Mouse (Mus musculus) heart, adult 11 months (tissue): ENCODE data around the gene BC049352.

Experiments used
- DNase-seq: peaks from one replicate; pipeline ENCODE4 v3.0.0; 2022

Gene BC049352

DNA sequence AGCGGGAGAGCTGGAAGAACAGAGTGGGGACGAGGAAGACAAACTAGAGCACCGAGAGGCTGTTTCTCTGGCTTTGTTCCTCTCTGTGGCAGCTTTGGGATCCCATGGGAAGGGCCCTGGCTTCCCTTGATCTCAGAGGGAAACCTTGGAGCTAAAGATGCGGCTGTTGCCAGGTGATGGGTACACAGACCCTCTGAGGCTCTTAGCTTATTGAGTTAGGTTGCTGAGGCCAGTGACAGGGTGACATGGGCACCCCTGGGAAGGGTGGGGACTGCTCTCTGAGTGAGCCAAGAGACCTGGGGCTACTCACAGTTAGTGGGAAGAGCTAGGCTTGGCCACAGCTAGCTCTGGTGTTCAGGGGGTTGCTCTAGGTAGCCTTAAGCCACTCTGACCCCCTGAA is 13.7 kb downstream of the BC049352 start:
- no peak for DNase-seq

DNA sequence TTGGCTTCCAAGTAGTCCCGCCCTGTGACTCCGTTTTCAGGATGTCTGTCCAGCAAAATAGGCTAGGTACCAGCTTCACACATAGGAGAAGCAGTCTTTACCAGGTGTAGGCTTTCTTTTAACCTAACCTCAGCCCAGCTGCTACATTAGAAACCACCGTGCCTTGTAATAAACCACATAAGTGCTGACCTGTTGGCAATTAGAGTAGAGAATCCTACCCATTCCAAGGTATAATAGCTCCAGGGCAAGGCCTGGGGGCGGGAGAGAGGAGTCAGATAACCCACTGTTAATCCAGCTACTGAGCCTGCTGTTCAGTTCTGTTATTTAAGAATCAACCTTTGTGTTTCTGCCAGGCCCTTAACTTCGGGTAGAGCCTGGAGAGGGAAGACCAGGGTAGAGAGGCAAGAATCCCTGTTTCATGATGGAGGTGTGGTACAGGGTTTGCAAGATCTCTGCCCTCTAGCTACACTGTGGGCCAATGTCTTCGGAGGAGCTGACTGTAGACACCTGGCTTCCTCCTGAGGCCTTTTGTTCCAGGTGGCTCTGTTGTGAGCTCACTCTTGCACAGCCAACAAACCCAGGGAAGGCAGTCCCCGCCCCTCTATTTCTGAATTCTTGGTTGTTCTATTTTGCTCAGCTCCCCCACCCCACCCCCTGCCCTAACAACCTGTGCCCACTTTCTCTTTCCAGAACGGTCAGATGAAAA is 14.5 kb downstream of the BC049352 start:
- no peak for DNase-seq

DNA sequence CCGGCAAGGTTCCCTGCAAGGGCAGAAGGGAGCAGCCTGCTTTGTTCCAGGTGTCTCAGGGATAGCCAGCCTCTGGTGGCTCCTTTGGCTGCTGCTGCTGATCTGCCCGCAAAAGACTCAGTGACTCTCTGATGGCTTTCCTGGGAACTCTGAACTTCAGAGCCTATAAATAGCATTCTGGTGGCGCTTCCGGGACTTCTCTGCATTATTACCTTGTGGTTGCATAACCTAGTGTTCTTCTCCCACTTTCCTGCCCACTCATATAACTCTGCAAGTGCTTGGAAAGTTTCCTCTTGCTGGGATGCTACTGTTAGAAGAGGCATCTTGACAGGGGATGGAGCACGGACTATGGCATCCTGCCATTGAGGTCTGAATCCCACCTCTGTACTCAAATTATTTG is 15.7 kb downstream of the BC049352 start:
- no peak for DNase-seq

DNA sequence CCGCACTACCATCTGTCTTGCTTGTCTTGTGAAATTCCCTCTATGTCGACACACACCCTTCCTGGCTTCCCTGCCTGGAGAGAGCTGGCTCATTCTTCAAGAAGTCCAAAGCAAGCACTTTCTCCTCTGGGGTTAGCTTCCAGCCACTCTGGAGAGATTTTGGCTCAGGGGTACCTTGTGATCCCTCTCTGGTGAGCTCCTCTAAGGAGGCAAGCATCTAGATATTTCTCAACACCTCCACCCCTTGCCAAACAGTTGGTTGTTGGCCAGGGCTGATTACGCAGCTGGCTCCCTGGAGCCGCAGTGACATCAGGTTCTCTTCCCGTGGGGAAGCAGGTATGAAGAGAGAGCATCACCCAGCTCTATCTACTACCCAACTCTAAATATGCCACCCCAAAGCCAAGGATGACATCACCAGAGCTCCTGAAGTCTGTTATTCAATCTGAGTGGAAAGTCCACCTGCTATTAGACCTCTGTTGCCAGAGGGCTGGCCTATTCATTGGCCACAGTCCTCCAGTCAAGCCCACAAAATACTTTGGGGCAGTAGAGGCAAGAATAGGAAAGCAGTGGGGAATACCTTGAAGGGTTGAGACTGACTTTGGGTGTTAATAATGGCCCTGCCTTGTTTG is 19.6 kb downstream of the BC049352 start:
- peak; percentile 95 for DNase-seq

DNA sequence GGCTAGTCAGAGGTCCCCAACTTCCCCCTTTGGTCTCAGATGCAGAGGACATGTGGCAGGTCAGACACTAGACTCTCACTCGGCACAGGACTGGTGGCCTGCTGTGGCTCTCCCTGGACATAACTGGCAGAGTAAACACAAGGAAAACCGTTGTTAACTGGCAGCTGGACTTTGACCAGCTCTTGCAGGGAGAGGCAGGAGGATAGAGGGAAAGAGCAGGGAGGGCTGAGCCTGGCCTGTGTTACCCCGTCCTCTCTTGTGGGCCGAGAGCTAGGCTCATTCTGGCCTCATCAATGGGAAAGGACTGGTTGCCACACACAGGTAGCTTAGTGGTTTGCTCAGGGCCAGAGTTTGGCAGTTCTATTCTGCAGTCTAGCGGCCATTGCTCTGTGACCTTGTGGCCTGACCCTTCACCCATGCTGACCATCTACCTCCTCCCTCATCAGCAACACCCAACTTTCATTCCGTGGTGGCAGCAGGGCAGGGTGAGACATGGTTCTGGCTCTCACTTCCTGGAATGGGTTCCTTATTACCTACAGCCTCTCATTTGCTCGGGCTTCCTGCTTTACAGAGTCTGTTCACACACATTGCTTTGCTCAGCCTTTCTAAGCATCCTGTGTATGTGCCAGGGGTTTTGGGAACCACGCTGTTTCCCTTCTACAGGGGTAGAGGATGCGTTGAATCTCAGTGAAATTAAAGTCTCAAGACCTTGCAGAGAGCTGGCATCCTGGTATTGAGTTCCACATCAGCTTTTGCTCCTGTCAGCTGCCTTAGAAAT is 20.4 kb downstream of the BC049352 start:
- DNase-seq: no peak

DNA sequence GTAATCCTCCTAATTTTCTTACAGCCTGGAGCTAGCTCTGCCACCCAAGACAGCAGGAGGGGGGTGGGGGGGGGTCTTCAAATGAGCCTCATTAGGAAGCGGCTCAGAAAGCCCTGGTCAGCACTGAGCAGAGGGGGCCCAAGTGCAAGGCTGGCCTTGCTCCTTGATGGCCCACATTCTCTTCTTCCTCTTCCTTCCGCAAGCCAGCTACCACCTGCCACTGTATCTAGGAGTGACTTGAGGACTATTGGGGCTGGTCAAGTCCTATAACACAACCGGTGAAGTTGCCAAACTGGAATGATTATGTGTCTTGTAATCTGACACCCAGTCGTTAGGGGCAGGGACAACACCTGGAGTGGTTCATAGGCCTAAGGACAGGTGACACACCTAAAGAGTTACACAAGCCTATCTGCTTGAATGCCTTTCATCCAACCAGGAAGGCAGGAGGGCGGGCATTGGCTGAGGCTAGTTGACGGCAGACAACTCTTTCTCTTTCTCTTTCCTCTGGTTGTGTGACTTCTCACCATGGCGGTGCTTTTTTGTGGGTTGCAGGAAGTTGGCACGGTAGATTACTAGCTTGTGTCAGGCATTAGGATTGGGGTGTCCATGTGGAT is 22.1 kb downstream of the BC049352 start, which contains the start of gene Tmprss4:
Gene Tmprss4, minus strand, starts transcription at position 296 of the 614 bp plus-strand sequence.
- no peak for DNase-seq

DNA sequence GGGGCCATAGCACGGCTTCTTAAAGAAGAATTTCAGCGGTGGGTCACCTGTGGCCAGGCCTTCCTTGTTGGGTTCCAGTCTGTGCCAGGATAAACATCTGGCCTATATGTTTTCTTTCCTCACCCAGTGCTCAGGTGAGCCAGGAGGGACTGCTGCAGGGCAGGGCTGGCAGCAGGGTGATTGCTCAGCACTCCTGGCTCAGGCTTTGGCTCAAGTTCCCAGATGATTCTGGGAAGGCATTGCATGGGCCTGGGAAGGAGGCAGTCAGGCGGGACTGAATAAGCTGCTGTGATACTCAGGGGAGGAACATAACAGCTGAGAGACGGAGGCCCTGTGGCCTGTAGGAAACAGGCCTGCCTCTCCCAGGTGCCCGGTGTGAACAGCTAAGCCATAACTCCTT is 23.3 kb downstream of the BC049352 start:
- no peak for DNase-seq

DNA sequence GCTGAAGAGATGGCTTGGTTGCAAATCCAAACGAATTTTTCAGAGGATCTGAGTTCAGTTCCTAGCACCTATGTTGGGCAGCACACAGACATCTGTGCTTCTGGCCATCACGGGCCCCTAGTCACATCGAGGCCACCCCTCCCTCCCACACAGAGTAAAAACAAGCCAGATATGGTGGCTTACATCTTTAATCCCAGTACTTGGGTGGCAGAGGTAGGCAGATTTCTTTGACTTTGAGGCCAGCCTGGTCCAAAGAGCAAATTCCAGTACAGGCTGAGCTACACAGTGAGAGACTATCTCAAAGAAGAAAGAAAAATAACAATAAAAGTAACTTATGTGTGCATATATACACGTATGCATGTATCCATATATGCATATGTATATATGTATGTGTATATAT is 24.3 kb downstream of the BC049352 start:
- DNase-seq: no peak

DNA sequence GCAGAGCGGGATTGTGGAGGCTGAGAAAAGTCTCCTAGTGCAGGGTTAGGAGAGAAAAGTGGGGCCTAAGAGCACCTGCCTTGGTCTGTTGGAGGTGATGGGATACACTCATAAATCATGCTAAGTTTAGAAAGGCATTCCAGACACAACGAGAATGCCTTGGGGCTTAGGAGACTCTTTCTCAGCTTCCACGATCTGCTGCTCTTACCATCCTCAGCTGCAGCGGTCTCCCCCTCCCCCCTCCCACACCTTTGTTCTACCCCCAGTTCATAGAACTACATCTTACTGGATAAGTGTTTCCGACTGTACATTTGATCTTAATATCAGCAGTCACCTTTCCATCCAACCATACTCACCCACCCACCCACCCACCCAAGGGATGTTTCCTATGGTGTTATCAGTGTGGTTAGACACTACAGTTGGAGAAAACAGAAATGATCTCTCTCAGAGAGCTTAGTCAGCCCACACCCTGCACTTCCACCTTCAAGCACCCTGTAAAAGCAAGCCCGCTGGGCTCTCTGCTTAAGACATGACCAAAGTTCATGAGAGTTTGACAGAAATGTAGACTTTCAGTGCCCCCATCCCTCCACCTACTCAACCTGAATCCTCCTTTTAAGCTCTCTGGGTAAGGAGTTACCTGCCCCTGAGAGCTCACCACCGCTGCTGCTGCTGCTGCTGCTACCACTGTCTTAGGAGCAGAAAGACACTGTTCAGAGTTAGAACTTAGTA is 25.4 kb downstream of the BC049352 start:
- no peak for DNase-seq

DNA sequence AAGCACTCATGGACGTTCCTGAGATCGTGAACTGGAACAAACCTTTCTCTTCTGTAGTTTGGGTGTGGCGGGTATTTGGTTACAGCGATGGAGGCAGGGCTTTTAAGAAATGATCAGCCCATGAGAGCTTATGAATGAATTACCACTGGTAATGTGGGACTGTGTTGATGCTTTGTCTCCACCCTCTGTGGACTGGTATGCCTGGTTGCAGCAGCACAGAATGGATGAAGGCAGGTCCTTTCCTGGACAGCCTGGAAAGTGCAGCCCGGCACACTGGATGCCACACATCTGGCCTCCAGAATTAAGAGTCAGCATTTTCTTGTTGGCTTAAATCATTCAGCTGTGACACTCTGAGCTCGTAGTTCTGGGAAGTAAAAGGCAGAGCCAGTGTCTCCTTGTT is 30.2 kb downstream of the BC049352 start:
- no peak for DNase-seq

DNA sequence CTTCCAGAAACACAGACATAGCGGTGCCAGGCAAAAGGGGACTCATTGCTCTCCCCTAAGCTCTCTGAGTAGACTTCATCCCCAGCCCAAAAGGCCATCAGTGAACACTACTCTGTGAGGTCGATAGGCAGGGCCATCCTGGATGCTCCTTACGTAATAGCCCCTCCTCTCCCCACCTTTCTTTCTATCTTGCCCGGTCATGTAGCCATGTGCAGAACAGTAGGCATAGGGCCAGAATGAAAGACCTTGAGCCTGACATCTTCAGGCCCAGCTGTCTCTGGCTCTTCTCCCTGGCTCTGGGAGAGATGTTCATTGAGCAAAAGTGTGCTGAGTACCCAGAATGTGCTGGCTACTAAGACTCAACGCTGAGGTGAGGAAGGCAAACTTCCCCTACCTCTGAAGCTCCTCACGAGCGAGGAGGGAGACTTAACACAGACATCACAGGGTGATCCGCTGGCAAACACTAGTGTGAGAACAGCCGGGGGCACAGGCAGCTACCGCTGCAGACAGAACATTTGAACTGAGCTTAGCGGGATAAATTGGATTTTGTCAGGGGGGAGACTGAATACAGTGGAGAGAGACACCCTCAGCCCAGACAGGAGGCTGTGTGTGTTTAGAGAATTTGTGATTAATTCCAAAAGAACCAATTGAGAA is 33.8 kb downstream of the BC049352 start:
- no peak for DNase-seq

DNA sequence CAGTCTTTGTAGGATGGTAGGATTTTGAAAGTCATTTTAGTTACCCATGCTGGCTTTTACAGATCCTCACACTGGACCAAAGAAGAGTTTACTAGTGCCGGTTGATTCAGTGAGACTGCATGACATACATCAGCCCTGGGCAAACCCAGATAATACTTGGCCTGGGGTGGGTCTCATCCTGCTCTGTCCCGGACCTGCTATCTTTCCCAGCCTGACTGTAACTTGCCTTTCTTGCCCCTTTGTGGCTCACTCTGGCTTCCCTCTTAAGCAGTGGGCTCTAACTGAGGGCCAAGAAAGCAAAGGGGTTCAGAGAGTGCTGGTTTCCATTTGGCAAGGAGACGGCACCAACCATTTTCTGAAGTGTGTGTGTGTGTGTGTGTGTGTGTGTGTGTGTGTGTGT is 37.8 kb downstream of the BC049352 start:
- DNase-seq: no peak

DNA sequence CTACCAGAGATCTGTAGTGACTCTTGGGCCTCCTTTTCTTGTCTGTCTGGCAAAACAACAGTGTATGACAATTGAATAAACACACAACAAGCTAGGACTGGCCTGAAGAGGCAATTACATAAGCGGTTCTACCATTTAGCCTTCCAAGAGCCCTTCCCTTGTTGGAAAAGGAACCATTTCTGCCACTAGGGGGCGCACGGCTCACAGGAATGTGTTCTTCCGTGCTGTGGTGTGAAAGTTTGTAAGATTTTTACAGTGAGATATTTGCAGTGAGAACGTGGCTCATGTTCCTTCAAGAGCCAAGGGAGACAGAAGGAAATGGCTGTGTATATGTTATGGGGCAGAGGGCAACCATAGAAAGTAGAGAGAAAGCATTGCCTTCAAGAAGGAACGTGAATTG is 39.8 kb downstream of the BC049352 start:
- peak; percentile 96 for DNase-seq

DNA sequence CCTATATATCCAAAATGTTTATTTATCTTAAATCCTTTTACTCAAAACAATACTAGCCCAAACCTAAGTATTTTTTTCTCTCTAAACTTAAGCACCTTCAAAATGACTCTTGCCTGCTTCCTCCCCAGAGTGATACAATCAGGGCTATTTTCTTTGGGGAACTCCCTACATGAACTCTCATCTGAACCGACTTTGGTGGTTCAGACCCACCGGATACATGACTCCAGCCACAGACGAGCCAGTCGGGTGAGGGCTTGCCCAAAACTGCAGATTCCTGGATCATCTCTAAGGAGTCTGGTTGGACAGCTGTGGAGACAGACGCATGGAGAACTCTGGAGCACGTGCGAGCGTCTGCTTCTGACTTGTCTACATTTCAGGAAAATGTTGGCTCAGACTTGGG is 47.6 kb downstream of the BC049352 start:
- no peak for DNase-seq

DNA sequence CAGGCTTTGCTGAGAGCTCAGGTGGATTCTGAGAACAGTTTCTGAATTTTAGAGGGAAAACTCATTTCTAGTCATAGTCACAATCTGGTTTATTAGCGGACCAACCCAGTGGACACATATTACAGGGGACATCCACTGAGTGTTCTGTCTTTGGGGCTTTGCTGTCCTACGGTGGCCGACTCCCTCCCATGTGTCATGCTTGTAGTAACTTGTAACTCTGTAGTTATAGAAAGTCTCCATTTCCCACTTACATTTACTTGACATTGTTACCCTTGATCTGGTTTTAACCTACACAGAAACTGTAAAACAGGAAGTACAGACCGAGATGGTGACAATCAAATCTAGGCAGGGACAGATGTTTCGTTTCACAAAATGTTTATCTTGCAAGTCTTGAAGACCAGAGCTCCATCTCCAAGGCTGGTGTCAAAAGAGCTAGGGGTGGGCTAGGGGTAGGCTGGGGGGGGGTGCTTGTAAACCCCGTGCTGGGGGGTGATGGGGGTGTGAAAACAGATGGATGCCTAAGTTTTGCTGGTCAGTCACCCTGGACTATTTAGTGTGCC is 53.9 kb downstream of the BC049352 start:
- DNase-seq: no peak

DNA sequence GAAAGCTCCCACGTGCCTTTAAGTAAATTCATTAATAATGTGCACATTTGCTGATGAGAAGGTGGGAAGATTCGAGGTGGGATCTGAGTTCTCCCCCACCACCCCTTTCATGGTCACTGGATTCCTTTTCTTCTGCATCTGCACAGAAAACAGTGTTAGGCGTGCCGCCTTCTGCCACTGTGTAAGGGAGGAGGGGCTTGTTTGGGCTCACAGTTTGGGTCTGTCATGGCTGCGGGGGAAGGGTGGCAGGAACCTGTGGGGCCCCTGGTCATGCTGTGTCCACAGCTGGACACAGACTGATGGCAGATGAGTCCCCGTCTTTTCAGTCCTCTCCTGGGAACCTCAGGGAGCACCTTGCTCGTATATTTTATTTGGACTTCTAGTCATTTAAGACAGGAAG is 54.9 kb downstream of the BC049352 start:
- DNase-seq: peak; percentile 89

DNA sequence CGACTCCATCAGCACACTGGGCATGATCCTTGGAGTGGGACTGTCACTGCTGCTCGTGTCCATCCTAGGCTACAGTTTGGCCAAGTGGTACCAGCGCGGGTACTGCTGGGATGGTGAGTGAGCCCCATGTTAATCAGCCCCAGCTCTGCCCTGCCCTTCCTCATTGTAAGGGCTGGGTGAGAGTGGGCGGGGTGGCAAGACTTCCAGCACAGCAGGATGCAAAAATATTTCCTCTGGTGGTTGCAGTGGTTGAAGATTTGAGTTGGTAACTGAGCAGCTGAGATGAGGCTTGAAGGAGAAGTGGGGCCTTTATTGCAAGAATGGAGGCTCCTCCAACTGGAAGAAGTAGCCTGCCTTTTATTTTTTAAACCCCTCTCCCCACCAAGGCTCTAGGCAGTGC is 59.6 kb downstream of the BC049352 start:
- DNase-seq: peak; percentile 96

DNA sequence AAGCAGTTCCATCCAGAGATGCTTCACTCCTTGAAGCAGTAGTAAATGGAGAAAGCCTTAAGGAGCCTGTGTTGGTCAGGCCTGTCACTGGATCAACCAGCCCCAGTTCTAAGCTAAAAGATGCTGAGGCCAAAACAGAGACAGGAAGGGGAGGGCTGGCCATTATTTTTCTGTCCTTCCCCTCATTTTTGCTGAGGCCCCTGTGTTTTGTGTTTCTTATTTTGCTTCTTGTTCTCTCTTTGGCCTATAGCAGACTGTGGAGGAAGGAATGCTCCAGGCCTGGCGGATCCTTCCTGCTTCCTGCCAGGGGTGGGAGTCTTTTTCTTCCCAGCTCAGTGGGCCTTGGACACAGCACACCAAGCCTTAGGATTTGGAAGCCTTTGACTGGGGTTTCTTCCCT is 63.6 kb downstream of the BC049352 start:
- DNase-seq: peak; percentile 96

DNA sequence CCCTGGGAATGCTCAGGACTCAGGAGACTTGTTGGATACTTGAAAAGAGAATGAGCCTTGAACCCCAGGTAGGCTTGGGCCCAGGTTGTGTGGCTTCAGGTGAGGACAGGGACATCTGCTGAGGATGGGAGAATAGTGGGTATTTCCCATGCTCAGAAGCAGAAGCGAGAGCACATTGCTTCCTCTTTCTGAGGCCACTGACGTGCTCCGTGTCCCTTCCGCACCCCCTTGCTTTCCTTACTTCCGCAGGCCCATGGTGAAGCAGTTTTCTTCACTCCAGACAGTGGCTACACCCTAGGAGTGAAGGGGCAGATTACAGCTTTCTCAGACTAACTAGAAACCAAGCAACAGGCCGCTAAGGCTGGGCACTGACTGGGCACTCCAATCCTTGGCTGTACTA is 64.3 kb downstream of the BC049352 start:
- DNase-seq: peak; percentile 98

DNA sequence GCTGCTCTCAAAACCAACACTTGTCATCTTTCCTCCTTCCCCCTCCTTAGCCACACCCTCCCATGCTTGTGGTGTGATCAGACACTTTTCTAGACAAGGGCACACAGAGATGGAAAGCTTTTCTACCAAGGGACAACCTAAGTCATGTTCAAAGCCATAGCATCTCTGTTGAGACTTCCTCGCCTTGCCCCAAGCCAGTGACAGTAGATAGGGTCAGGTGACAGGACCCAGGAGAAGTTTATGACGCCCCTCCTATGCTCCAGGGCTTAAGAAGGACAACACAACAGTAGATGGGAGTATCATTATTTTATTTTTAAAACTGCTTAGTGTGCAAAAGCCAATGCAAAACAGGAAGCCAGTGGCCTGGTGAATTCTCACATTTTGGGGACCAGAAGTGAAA is 65.7 kb downstream of the BC049352 start:
- DNase-seq: peak; percentile 96

DNA sequence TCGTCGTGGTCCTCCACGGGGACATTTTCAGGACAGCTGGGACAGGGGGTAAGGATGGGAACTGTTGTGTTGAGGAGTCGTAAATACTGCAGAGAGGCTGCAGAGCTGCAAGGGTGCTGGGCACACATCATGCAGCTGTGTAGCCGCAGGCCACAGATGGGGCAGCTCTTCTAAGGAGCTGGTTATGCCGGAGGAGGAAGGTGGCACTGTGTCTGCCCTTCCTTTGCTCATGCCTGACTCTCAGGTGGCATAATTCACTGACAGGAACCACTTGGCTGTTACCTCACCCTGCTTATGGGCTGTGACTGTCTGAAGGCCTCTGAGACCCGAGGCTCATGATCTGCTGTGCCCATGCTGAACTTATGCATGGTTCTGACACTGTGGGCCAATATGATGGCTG is 68.5 kb downstream of the BC049352 start:
- no peak for DNase-seq

DNA sequence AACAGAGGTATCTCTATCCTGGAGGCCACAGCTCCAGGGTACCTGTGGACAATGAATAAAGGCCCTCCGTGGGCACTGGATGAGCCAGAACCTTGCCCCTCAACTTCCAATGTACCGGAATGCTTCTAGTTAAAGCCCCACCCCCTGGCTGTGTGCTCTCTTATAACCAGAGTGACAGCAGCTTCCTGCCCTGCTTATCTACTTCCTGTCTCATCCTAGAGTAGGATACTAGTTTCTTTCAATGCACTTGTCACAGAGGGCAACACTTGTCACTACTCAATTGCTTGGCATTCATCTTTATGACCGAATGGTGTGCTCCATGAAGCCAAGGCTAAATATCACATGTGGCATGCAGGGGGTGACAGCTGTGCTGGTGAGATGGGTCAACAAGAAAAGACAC is 69.5 kb downstream of the BC049352 start:
- no peak for DNase-seq
